In the genomic region with DNA sequence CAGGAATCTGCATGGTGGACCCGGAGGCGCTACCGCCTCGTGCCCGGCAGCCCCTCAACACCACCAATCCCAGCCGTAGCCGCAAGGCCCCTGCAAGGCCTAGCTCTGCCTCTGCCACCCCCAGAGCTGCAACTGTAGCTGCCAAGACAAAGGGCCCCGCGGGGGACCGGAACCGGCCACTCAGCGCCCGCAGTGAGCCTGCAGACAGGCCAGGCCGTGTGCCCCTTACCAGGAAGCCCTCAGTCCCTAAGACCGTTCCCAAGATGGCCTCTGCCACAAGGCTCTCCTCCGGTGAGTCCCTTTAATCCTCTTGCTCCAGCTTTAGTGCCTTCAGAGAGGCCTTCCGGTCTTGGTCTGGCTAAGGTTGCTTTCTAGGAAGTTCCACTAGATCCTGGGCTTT, we compare ENCODE assay signal across 19 mouse cellular contexts. TPM values are rescaled to one million over a fixed set of nuclear protein-coding genes. Genes with fewer than 3 reads are reported as not detected.
DNase-seq lines count a peak whose midpoint lies in the region; ATAC-seq and TF ChIP-seq lines count a peak whose summit lies in the region.
"Had no signal": no experiment of that assay in that cellular context is flagged by ENCODE, and none has a peak within 500 bp of the region (broad histone marks: within the 10 kb centered on the region; RNA-seq: fewer than 3 reads in every experiment).

No protein-coding gene starts in this region.

- TF ChIP-seq EP300 in lung, postnatal 0 days (IDR thresholded peaks at IDR 0.05), result no peak

- no peak for ATAC-seq in heart, embryonic 12.5 days (ENCODE audit: insufficient number of reproducible peaks, low FRiP score)
- ATAC-seq in neural tube, embryonic 13.5 days (ENCODE audit: low read depth), result no peak
- no peak for ATAC-seq in lung, postnatal 0 days
- ATAC-seq: forebrain, embryonic 15.5 days; hindbrain, postnatal 0 days; Patski had no signal

- no peak overlapping the region for H3K4me3 ChIP-seq in heart, embryonic 12.5 days
- no peak overlapping the region for H3K4me3 ChIP-seq in neural tube, embryonic 13.5 days
- H3K4me3 ChIP-seq in lung, postnatal 0 days (ENCODE audit: low read depth, low read length), result no peak overlapping the region
- H3K4me3 ChIP-seq: embryonic facial prominence, embryonic 12.5 days; forebrain, embryonic 15.5 days; heart, embryonic 13.5 days; hindbrain, embryonic 12.5 days had no signal

- no peak overlapping the region for H3K9ac ChIP-seq in heart, embryonic 12.5 days
- H3K9ac ChIP-seq in neural tube, embryonic 13.5 days, result peak overlapping the region; percentile 17; the same call in 1 of the 2 replicates
- no peak overlapping the region for H3K9ac ChIP-seq in lung, postnatal 0 days (replicated peaks; ENCODE audit: low read depth)
- H3K9ac ChIP-seq: embryonic facial prominence, embryonic 12.5 days; forebrain, embryonic 15.5 days; heart, embryonic 13.5 days; hindbrain, embryonic 12.5 days had no signal

- H3K4me2 ChIP-seq in heart, embryonic 12.5 days, result no peak overlapping the region
- no peak overlapping the region for H3K4me2 ChIP-seq in neural tube, embryonic 13.5 days
- H3K4me2 ChIP-seq in lung, postnatal 0 days (replicated peaks; ENCODE audit: low read depth, low read length), result no peak overlapping the region
- H3K4me2 ChIP-seq: embryonic facial prominence, embryonic 12.5 days; forebrain, embryonic 15.5 days; heart, embryonic 13.5 days; hindbrain, embryonic 12.5 days had no signal

- no peaks in the 10 kb centered on the region for H3K4me1 ChIP-seq in heart, embryonic 12.5 days (replicated peaks)
- no peaks in the 10 kb centered on the region for H3K4me1 ChIP-seq in neural tube, embryonic 13.5 days (replicated peaks)
- no peaks in the 10 kb centered on the region for H3K4me1 ChIP-seq in lung, postnatal 0 days (ENCODE audit: insufficient read depth, low read depth, low read length)
- H3K4me1 ChIP-seq: embryonic facial prominence, embryonic 12.5 days; forebrain, embryonic 15.5 days; heart, embryonic 13.5 days; hindbrain, embryonic 12.5 days had no signal

- WGBS in heart, embryonic 12.5 days, result 91% methylated on average over 17 of the region's 17 CpGs
- WGBS in neural tube, embryonic 13.5 days, result 93% methylated on average over 17 of the region's 17 CpGs
- WGBS in lung, postnatal 0 days, result 90% methylated on average over 17 of the region's 17 CpGs

- H3K36me3 ChIP-seq in heart, embryonic 12.5 days, result peaks cover 92% of the 10 kb centered on the region
- peaks cover 91% of the 10 kb centered on the region for H3K36me3 ChIP-seq in neural tube, embryonic 13.5 days
- H3K36me3 ChIP-seq in lung, postnatal 0 days (ENCODE audit: insufficient read depth, low read length), result peaks cover 30% of the 10 kb centered on the region

- no peaks in the 10 kb centered on the region for H3K27me3 ChIP-seq in heart, embryonic 12.5 days (replicated peaks)
- no peaks in the 10 kb centered on the region for H3K27me3 ChIP-seq in neural tube, embryonic 13.5 days
- no peaks in the 10 kb centered on the region for H3K27me3 ChIP-seq in lung, postnatal 0 days (replicated peaks; ENCODE audit: insufficient read depth, low read length)
- H3K27me3 ChIP-seq: CH12.LX; embryonic facial prominence, embryonic 12.5 days; forebrain, embryonic 15.5 days; heart, embryonic 13.5 days; hindbrain, embryonic 12.5 days; Patski had no signal

- TF ChIP-seq CTCF in lung, postnatal 0 days (IDR thresholded peaks at IDR 0.05), result no peak

- H3K27ac ChIP-seq in heart, embryonic 12.5 days (ENCODE audit: poor library complexity, severe bottlenecking), result no peak overlapping the region
- no peak overlapping the region for H3K27ac ChIP-seq in neural tube, embryonic 13.5 days (replicated peaks)
- no peak overlapping the region for H3K27ac ChIP-seq in lung, postnatal 0 days (ENCODE audit: low read length)
- H3K27ac ChIP-seq: embryonic facial prominence, embryonic 12.5 days; forebrain, embryonic 15.5 days; heart, embryonic 13.5 days; hindbrain, embryonic 12.5 days; hindbrain, postnatal 0 days had no signal

- H3K9me3 ChIP-seq in heart, embryonic 12.5 days (replicated peaks), result no peaks in the 10 kb centered on the region
- H3K9me3 ChIP-seq in neural tube, embryonic 13.5 days, result no peaks in the 10 kb centered on the region
- H3K9me3 ChIP-seq in lung, postnatal 0 days (ENCODE audit: low read length), result no peaks in the 10 kb centered on the region
- H3K9me3 ChIP-seq: embryonic facial prominence, embryonic 12.5 days; forebrain, embryonic 15.5 days; heart, embryonic 13.5 days; hindbrain, embryonic 12.5 days had no signal

- DNase-seq in heart, adult 11 months, result peak; percentile 81
- DNase-seq in neural tube, embryonic 10.5 days (ENCODE audit: extremely low spot score, low spot score), result no peak
- DNase-seq in R1 (ENCODE audit: low read depth, low spot score), result peak; percentile 70
- no peak for DNase-seq in lung, postnatal 0 days (ENCODE audit: low spot score)
- DNase-seq: adrenal gland, adult 8-10 months; adrenal gland, postnatal 36 days; cerebellum, adult 9-10 months; cerebellum, postnatal 25 days; gastrocnemius, postnatal 10 days; heart, postnatal 36 days had no signal

RNA-seq across cellular contexts. Expression of a gene that starts 9.0 kb away (rescaled TPM):
- polyA plus RNA-seq in heart, embryonic 12.5 days (2016; fragmentation: Nextera tagmentation; extraction: Ambion mirVana), result 37.7 and 41.3 TPM in 2 replicates
- polyA plus RNA-seq in neural tube, embryonic 13.5 days (2015; fragmentation: Nextera tagmentation; extraction: Ambion mirVana), result 55.4 and 60.7 TPM in 2 replicates
- 22.7 and 25.5 TPM in 2 replicates for polyA plus RNA-seq in lung, postnatal 0 days (2015; fragmentation: Nextera tagmentation; extraction: Ambion mirVana)

RNA-seq across cellular contexts. Expression of a gene that starts 17.5 kb away (rescaled TPM):
- 2,379 and 2,528 TPM in 2 replicates for polyA plus RNA-seq in heart, embryonic 12.5 days (2016; fragmentation: Nextera tagmentation; extraction: Ambion mirVana)
- polyA plus RNA-seq in neural tube, embryonic 13.5 days (2015; fragmentation: Nextera tagmentation; extraction: Ambion mirVana), result 2,220 and 2,572 TPM in 2 replicates
- 3,759 and 4,424 TPM in 2 replicates for polyA plus RNA-seq in lung, postnatal 0 days (2015; fragmentation: Nextera tagmentation; extraction: Ambion mirVana)

RNA-seq across cellular contexts. Expression of a gene that starts 22.1 kb away (rescaled TPM):
- polyA plus RNA-seq in heart, embryonic 12.5 days (2016; fragmentation: Nextera tagmentation; extraction: Ambion mirVana), result 0.11 TPM in 1 of 2 replicates, not detected in the other
- 1.6 TPM in 2 replicates for polyA plus RNA-seq in neural tube, embryonic 13.5 days (2015; fragmentation: Nextera tagmentation; extraction: Ambion mirVana)
- 0.12 and 0.13 TPM in 2 replicates for polyA plus RNA-seq in lung, postnatal 0 days (2015; fragmentation: Nextera tagmentation; extraction: Ambion mirVana)

RNA-seq across cellular contexts. Expression of a gene that starts 41.0 kb away (rescaled TPM):
- polyA plus RNA-seq in heart, embryonic 12.5 days (2016; fragmentation: Nextera tagmentation; extraction: Ambion mirVana), result 81.8 and 87.0 TPM in 2 replicates
- 148 and 156 TPM in 2 replicates for polyA plus RNA-seq in neural tube, embryonic 13.5 days (2015; fragmentation: Nextera tagmentation; extraction: Ambion mirVana)
- polyA plus RNA-seq in lung, postnatal 0 days (2015; fragmentation: Nextera tagmentation; extraction: Ambion mirVana), result 63.7 and 68.5 TPM in 2 replicates

RNA-seq across cellular contexts. Expression of a gene that starts 51.6 kb away (rescaled TPM):
- polyA plus RNA-seq in heart, embryonic 12.5 days (2016; fragmentation: Nextera tagmentation; extraction: Ambion mirVana), result 1.7 and 1.8 TPM in 2 replicates
- 17.5 and 17.9 TPM in 2 replicates for polyA plus RNA-seq in neural tube, embryonic 13.5 days (2015; fragmentation: Nextera tagmentation; extraction: Ambion mirVana)
- polyA plus RNA-seq in lung, postnatal 0 days (2015; fragmentation: Nextera tagmentation; extraction: Ambion mirVana), result 0.24 and 0.25 TPM in 2 replicates

Comparison
In these comparisons a context has a peak if more than half of its experiments do, and no peak if none do; other contexts are left out.
1. DNase-seq: peak in heart, adult 11 months (single experiment) and R1 (single experiment); none in neural tube, embryonic 10.5 days (single experiment) and lung, postnatal 0 days (single experiment).